Mouse (Mus musculus) heart, postnatal 0 days (tissue): ENCODE results near the gene Pa2g4.

Source experiments
- CTCF ChIP-seq: IDR thresholded peaks from 2 replicates; pipeline ENCODE4 v1.5.1; 2016; ENCODE audit warnings: antibody characterized with exemption, control low read depth, low read depth
- EP300 ChIP-seq: IDR thresholded peaks from 2 replicates; pipeline ENCODE4 v1.6.1; 2016; ENCODE audit warnings: antibody characterized with exemption, low read depth

DNA sequence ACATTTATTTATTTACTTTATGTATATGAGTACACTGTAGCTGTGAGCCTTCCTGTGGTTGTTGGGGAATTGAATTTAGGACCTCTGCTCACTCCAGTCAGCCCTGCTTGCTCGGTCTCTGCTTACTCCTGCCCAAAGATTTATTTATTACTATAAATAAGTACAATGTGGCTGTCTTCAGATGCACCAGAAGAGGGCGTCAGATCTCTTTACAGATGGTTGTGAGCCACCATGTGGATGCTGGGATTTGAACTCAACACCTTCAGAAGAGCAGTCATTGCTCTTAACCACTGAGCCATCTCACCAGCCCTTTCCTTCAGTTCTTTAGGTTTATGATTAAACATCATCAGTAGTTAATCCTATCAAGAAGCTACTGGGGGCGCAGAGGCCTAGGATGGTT lies 49.1 kb upstream of the Pa2g4 start:
- TF ChIP-seq CTCF (no peak), EP300 (no peak)
